Mouse (Mus musculus) limb, embryonic 15.5 days (tissue): ENCODE results near the gene Sec1. TPM values are rescaled to one million over a fixed set of nuclear protein-coding genes. Genes with fewer than 3 reads are reported as not detected.

Experiments
- ATAC-seq: fragments of 200-750 bp; cut with Nextera tagmentation; 2 replicates; pipeline ENCODE4 v1.8.0; 2017; ENCODE audit warnings: low read depth, moderate TSS enrichment; ENCODE audit not compliant: insufficient number of reproducible peaks, low FRiP score, low TSS enrichment
- H3K27ac ChIP-seq: fragments of 300-500 bp; sonication (generic); 2 replicates; pipeline ENCODE4 v1.5.1; 2015; ENCODE audit warnings: moderate library complexity, mild to moderate bottlenecking, inconsistent platforms
- H3K27me3 ChIP-seq: fragments of 300-500 bp; sonication (generic); 2 replicates; pipeline ENCODE4 v1.6.1; 2015; ENCODE audit warnings: inconsistent platforms
- H3K36me3 ChIP-seq: fragments of 300-500 bp; sonication (generic); 2 replicates; pipeline ENCODE4 v1.6.1; 2015; ENCODE audit warnings: inconsistent platforms
- H3K4me1 ChIP-seq: fragments of 300-500 bp; sonication (generic); 2 replicates; pipeline ENCODE4 v1.6.1; 2015; ENCODE audit warnings: inconsistent platforms
- H3K4me2 ChIP-seq: fragments of 300-500 bp; sonication (generic); 2 replicates; pipeline ENCODE4 v1.6.1; 2015; ENCODE audit warnings: mild to moderate bottlenecking, inconsistent platforms
- H3K4me3 ChIP-seq: fragments of 300-500 bp; sonication (generic); 2 replicates; pipeline ENCODE4 v1.5.1; 2015; ENCODE audit warnings: mild to moderate bottlenecking, inconsistent platforms
- H3K9ac ChIP-seq: fragments of 300-500 bp; sonication (generic); 2 replicates; pipeline ENCODE4 v1.6.1; 2015; ENCODE audit warnings: inconsistent platforms
- H3K9me3 ChIP-seq: fragments of 300-500 bp; sonication (generic); 2 replicates; pipeline ENCODE4 v1.6.1; 2016; ENCODE audit warnings: inconsistent platforms
- WGBS: fragments of 180-500 bp; shearing (Covaris S2); methylation state at CpG from one replicate; pipeline ENCODE4 v1.1.7; 2015; 5-methylcytosine and 5-hydroxymethylcytosine counted together
- polyA plus RNA-seq: library from polyadenylated mRNA; unstranded; fragments of >200 nt; fragmentation: Nextera tagmentation; extraction: Ambion mirVana; gene quantifications from 2 replicates; pipeline ENCODE4 v1.2.1, GENCODE M21; 2015

Gene Sec1
- polyA plus RNA-seq, 1 experiment from 2014 or later = 0.56 TPM

GRCm38 (mm10) chr7:45723781-45724180 lies 29.6 kb upstream of the Sec1 start:
- Histone ChIP-seq H3K27me3 (no peaks in the 10 kb centered on the region), H3K9ac (no peak overlapping the region), H3K4me3 (no peak overlapping the region), H3K9me3 (no peaks in the 10 kb centered on the region), H3K4me2 (no peak overlapping the region), H3K27ac (no peak overlapping the region), H3K4me1 (peaks cover 21% of the 10 kb centered on the region), H3K36me3 (peaks cover 86% of the 10 kb centered on the region)
- WGBS = 92% methylated on average over 14 of the region's 14 CpGs
- ATAC-seq = no peak

GRCm38 (mm10) chr7:45723301-45723700 lies 29.1 kb upstream of the Sec1 start:
- Histone ChIP-seq H3K4me2 (no peak overlapping the region), H3K36me3 (peaks cover 84% of the 10 kb centered on the region), H3K9me3 (no peaks in the 10 kb centered on the region), H3K27ac (no peak overlapping the region), H3K9ac (no peak overlapping the region), H3K27me3 (no peaks in the 10 kb centered on the region), H3K4me1 (peaks cover 23% of the 10 kb centered on the region), H3K4me3 (no peak overlapping the region)
- 85% methylated on average over 4 of the region's 4 CpGs for WGBS
- no peak for ATAC-seq

- no peak overlapping the region for H3K4me3 ChIP-seq
- H3K9me3 ChIP-seq = no peaks in the 10 kb centered on the region
- peaks cover 23% of the 10 kb centered on the region for H3K4me1 ChIP-seq
- no peaks in the 10 kb centered on the region for H3K27me3 ChIP-seq
- no peak overlapping the region for H3K4me2 ChIP-seq
- 73% methylated on average over 13 of the region's 13 CpGs for WGBS
- ATAC-seq = no peak
- no peak overlapping the region for H3K27ac ChIP-seq
- no peak overlapping the region for H3K9ac ChIP-seq
- H3K36me3 ChIP-seq = peaks cover 84% of the 10 kb centered on the region
Observed at GRCm38 (mm10) chr7:45722348-45722713, 28.1 kb upstream of the Sec1 start.

DNA sequence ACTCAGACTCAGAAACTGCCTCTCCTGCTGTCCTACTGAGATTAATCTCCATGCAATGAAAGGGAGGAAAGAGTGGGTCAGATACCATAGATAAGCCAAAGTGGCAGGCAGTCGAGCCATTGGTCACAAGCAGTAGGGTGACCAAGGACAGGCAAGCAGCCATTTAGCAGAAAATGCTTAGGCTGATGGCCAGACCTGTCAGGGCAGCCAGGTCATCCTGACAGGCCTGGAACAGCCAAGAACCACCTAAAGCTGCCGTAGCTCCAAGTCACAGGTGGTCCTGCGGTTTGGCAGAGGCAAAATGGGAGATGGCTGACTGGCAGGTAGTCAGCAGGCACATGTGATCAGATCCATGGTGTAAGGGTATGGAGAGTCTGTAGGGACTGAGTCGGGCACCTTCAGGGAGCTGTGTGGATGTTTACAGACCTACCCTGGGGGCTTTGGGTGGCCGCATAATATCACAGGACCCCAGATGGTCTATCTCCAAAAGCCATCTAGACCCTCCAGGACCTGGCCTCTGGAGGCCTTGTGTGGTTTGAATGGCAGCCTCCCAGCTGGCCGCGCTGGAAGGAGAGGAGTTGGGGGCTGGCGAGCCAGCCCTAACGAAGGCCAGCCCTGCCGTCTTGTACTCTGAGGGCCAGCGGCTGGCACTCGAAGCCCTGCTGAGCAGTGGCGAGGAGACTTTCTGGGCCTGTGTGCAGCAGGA lies 27.6 kb upstream of the Sec1 start:
- Histone ChIP-seq H3K4me3 (no peak overlapping the region), H3K9ac (no peak overlapping the region), H3K36me3 (peaks cover 79% of the 10 kb centered on the region), H3K27ac (peak overlapping the region; percentile 47; the same call in 1 of the 2 replicates), H3K4me1 (peaks cover 27% of the 10 kb centered on the region), H3K9me3 (no peaks in the 10 kb centered on the region), H3K4me2 (no peak overlapping the region), H3K27me3 (no peaks in the 10 kb centered on the region)
- ATAC-seq = no peak
- WGBS = 56% methylated on average over 13 of the region's 13 CpGs

- Histone ChIP-seq H3K27ac (no peak overlapping the region; the same call in 1 of the 2 replicates), H3K4me1 (peaks cover 33% of the 10 kb centered on the region), H3K4me2 (no peak overlapping the region), H3K4me3 (no peak overlapping the region), H3K9ac (no peak overlapping the region), H3K9me3 (no peaks in the 10 kb centered on the region), H3K36me3 (peaks cover 73% of the 10 kb centered on the region), H3K27me3 (no peaks in the 10 kb centered on the region)
- 85% methylated on average over 7 of the region's 7 CpGs for WGBS
- no peak for ATAC-seq
Observed at GRCm38 (mm10) chr7:45721234-45721571, 27.0 kb upstream of the Sec1 start.

- Histone ChIP-seq H3K36me3 (peaks cover 67% of the 10 kb centered on the region), H3K4me3 (no peak within 1 kb of the TSS), H3K4me2 (no peak within 1 kb of the TSS), H3K27ac (peak within 1 kb of the TSS; percentile 47; the same call in 1 of the 2 replicates), H3K9me3 (no peaks in the 10 kb centered on the region), H3K9ac (no peak within 1 kb of the TSS), H3K4me1 (peaks cover 39% of the 10 kb centered on the region), H3K27me3 (no peaks in the 10 kb centered on the region)
- ATAC-seq = no peak
- 77% methylated on average over 14 of the region's 14 CpGs for WGBS
Observed at GRCm38 (mm10) chr7:45720413-45721233, 26.4 kb upstream of the Sec1 start, which contains the start of gene Fam83e. Fam83e (plus strand) TSS chr7:45721212.

DNA sequence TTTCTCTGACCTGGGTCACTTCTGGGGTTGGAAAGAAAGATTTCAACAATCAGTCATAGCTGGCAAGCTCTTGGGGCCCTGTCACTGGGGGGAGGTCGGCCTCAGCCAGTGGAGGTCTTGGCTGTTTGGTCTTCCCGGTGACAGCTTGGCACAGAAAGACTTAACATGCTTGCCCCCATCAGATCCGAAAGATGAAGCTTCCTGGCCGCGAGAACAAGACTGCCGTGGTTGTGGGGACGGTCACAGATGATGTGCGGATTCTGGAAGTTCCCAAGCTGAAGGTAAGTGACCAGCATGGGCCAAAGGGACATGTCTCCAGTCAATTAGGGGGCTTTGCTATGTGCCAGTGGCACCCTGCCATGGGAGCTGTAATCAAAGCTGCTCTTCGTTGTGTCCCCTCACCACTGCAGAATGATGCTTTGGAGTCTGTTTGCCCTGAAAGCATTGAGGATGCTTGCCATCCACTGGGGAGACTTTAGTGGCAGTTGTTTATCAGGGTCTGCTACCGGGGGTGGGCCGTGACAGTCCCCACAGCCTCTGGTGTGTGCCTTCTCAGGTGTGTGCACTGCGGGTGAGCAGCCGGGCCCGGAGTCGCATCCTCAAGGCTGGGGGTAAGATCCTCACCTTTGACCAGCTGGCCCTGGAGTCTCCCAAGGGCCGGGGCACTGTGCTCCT lies 25.7 kb upstream of the Sec1 start:
- Histone ChIP-seq H3K9me3 (no peaks in the 10 kb centered on the region), H3K27ac (no peak overlapping the region), H3K4me3 (peak overlapping the region; percentile 73), H3K27me3 (no peaks in the 10 kb centered on the region), H3K4me2 (peak overlapping the region; percentile 67; the same call in 1 of the 2 replicates), H3K9ac (no peak overlapping the region), H3K4me1 (peaks cover 42% of the 10 kb centered on the region), H3K36me3 (peaks cover 59% of the 10 kb centered on the region)
- ATAC-seq = no peak
- 90% methylated on average over 16 of the region's 16 CpGs for WGBS

DNA sequence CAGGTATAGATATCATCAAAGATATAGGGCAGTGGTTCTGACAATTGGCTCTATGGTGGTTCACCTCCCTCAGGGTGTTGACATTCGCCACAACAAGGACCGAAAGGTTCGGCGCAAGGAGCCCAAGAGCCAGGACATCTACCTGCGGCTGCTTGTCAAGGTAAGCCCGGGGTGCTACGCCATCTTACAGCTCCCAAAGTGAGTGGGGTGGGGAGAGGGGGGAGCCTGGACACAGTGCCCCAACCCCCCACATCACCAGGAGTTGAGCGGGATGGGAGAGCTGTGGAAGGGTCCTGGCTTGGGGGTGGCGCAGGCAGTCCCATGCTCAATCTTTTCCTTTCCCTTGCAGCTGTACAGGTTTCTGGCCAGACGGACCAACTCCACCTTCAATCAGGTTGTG lies 25.0 kb upstream of the Sec1 start:
- Histone ChIP-seq H3K9me3 (no peaks in the 10 kb centered on the region), H3K4me3 (peak overlapping the region; percentile 73), H3K4me1 (peaks cover 49% of the 10 kb centered on the region), H3K27ac (0 out of 2 replicates have a peak overlapping the region, but pooled peaks have one; percentile 38), H3K27me3 (no peaks in the 10 kb centered on the region), H3K9ac (peak overlapping the region; percentile 90; the same call in 1 of the 2 replicates), H3K4me2 (peak overlapping the region; percentile 67), H3K36me3 (peaks cover 54% of the 10 kb centered on the region)
- no peak for ATAC-seq
- 74% methylated on average over 10 of the region's 10 CpGs for WGBS

DNA sequence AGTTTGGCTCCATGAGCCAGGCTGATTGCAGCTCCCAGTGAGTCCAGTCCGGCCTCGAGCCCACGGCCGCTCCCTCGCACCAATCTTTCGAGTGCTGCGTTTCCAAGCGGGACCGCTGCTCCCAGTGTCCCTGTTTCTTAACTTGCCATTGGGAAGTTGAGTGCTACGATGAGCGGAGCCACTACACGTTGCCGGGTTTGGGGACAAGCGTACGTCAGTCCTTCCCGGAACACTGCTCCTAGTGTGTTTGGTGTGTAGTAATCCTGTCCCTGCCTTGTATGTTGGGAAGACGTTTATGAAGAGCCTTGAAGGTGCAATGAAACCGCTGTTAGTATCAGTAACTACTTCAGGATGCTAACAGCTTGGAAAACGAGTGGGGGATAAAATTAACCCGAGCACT lies 24.1 kb upstream of the Sec1 start:
- Histone ChIP-seq H3K36me3 (peaks cover 50% of the 10 kb centered on the region), H3K9me3 (no peaks in the 10 kb centered on the region), H3K4me3 (peak overlapping the region; percentile 73), H3K27me3 (no peaks in the 10 kb centered on the region), H3K4me1 (peaks cover 56% of the 10 kb centered on the region), H3K9ac (peak overlapping the region; percentile 90), H3K27ac (peak overlapping the region; percentile 95), H3K4me2 (peak overlapping the region; percentile 67)
- no peak for ATAC-seq
- under 1% methylated on average over 20 of the region's 20 CpGs for WGBS

- peak within 1 kb of the TSS; percentile 73 for H3K4me3 ChIP-seq
- H3K27ac ChIP-seq = peak within 1 kb of the TSS; percentile 95
- H3K4me1 ChIP-seq = peaks cover 60% of the 10 kb centered on the region
- peaks cover 50% of the 10 kb centered on the region for H3K36me3 ChIP-seq
- H3K9me3 ChIP-seq = no peaks in the 10 kb centered on the region
- WGBS = under 1% methylated on average over 41 of the region's 41 CpGs
- H3K9ac ChIP-seq = peak within 1 kb of the TSS; percentile 90
- H3K27me3 ChIP-seq = no peaks in the 10 kb centered on the region
- peak within 1 kb of the TSS; percentile 90 for H3K4me2 ChIP-seq
- ATAC-seq = peak; percentile 81
Observed at GRCm38 (mm10) chr7:45717918-45718297, 23.7 kb upstream of the Sec1 start, which contains the start of gene Sphk2. Sphk2 (minus strand) TSS chr7:45718002.

GRCm38 (mm10) chr7:45716952-45717917 lies 23.0 kb upstream of the Sec1 start:
- peak overlapping the region; percentile 73 for H3K4me3 ChIP-seq
- H3K9ac ChIP-seq = peak overlapping the region; percentile 72
- peak overlapping the region; percentile 95 for H3K27ac ChIP-seq
- no peaks in the 10 kb centered on the region for H3K9me3 ChIP-seq
- H3K4me1 ChIP-seq = peaks cover 66% of the 10 kb centered on the region
- no peaks in the 10 kb centered on the region for H3K27me3 ChIP-seq
- peak overlapping the region; percentile 90 for H3K4me2 ChIP-seq
- WGBS = 8% methylated on average over 31 of the region's 31 CpGs
- ATAC-seq = 0 out of 2 replicates have a peak, but pooled peaks have one; percentile 2
- H3K36me3 ChIP-seq = peaks cover 50% of the 10 kb centered on the region
